In the genomic region with DNA sequence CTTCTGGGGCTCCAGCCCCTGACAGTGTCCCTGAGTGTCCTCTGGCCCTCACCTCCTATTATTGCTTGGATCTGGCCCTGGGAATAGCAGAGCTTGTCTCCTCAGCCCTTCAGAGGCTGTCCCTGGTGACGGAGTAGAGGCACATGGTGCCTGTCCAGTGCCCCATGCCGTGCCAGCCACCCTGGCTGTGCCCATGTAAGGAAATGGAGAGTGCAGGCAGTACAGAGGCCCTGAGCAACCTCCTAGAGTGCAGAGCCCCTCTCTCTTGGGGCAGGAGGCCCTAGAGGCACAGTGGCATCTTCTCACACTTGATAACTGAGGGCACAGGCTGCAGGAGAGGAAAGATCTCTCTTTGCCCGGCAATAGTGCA, we compare ENCODE assay signal across 29 mouse cellular contexts. TPM values are rescaled to one million over a fixed set of nuclear protein-coding genes. Genes with fewer than 3 reads are reported as not detected.
DNase-seq lines count a peak whose midpoint lies in the region; ATAC-seq and TF ChIP-seq lines count a peak whose summit lies in the region.
"Had no signal": no experiment of that assay in that cellular context is flagged by ENCODE, and none has a peak within 500 bp of the region (broad histone marks: within the 10 kb centered on the region; RNA-seq: fewer than 3 reads in every experiment).

No protein-coding gene starts in this region.

- ATAC-seq in hindbrain, embryonic 13.5 days (ENCODE audit: low FRiP score), result no peak
- no peak for ATAC-seq in hindbrain, embryonic 11.5 days (ENCODE audit: low FRiP score)
- ATAC-seq: CD4-positive, CD25-positive, alpha-beta regulatory T cell, adult 4 months; forebrain, embryonic 16.5 days; lung, postnatal 0 days had no signal

- no peaks in the 10 kb centered on the region for H3K9me3 ChIP-seq in hindbrain, embryonic 13.5 days
- no peaks in the 10 kb centered on the region for H3K9me3 ChIP-seq in hindbrain, embryonic 11.5 days (ENCODE audit: control insufficient read depth, low read length)
- H3K9me3 ChIP-seq: heart, embryonic 15.5 days; limb, embryonic 10.5 days; limb, embryonic 15.5 days; liver, embryonic 13.5 days; megakaryocyte, embryonic 14.5 days had no signal

- no peak for DNase-seq in hindbrain, embryonic 11.5 days (ENCODE audit: low spot score)
- no peak for DNase-seq in layer of hippocampus, adult 2 months (ENCODE audit: low spot score in 2 of 2)
- DNase-seq in layer of hippocampus, adult 9-11 months, result no peak
- peak; percentile 33 for DNase-seq in ovary, postnatal 36 days (ENCODE audit: low spot score)
- no peak for DNase-seq in ovary, postnatal 14 days (ENCODE audit: low spot score)
- DNase-seq in cerebellum, postnatal 4 days (ENCODE audit: low spot score in 2 of 2), result no peak
- DNase-seq: cerebellum, adult 11 months; cerebellum, adult 9-10 months; gastrocnemius, adult 2 months; gastrocnemius, postnatal 36 days; heart, postnatal 36 days; kidney, adult 8-10 months; liver, embryonic 13.5 days; lung, postnatal 4 days; right cerebral cortex, adult 18-20 months; right cerebral cortex, postnatal 4 days; thymus, postnatal 14 days had no signal

- H3K36me3 ChIP-seq in hindbrain, embryonic 13.5 days, result no peaks in the 10 kb centered on the region
- H3K36me3 ChIP-seq in hindbrain, embryonic 11.5 days (ENCODE audit: control insufficient read depth, insufficient read depth, low read length), result no peaks in the 10 kb centered on the region
- H3K36me3 ChIP-seq: heart, embryonic 15.5 days; limb, embryonic 10.5 days; limb, embryonic 15.5 days; liver, embryonic 13.5 days had no signal

- no peak overlapping the region for H3K9ac ChIP-seq in hindbrain, embryonic 13.5 days
- H3K9ac ChIP-seq in hindbrain, embryonic 11.5 days (ENCODE audit: low read depth, low read length), result no peak overlapping the region
- H3K9ac ChIP-seq: heart, embryonic 15.5 days; limb, embryonic 15.5 days; liver, embryonic 13.5 days had no signal

- peaks cover 77% of the 10 kb centered on the region for H3K27me3 ChIP-seq in hindbrain, embryonic 13.5 days
- H3K27me3 ChIP-seq in hindbrain, embryonic 11.5 days (ENCODE audit: control insufficient read depth, insufficient read depth, low read length), result peaks cover 45% of the 10 kb centered on the region

- no peak overlapping the region for H3K4me3 ChIP-seq in hindbrain, embryonic 13.5 days
- no peak overlapping the region for H3K4me3 ChIP-seq in hindbrain, embryonic 11.5 days (ENCODE audit: low read depth, low read length)
- peak overlapping the region; percentile 60 for H3K4me3 ChIP-seq in layer of hippocampus, adult 2 months
- H3K4me3 ChIP-seq: erythroblast, embryonic 14.5 days; gastrocnemius, adult 2 months; heart, adult 2 months; heart, embryonic 15.5 days; liver, embryonic 13.5 days; megakaryocyte, embryonic 14.5 days had no signal

- TF ChIP-seq CTCF in layer of hippocampus, adult 2 months (conservative IDR thresholded peaks at IDR 0.05), result no peak

- peak overlapping the region; percentile 83; the same call in 1 of the 2 replicates for H3K4me2 ChIP-seq in hindbrain, embryonic 13.5 days
- no peak overlapping the region for H3K4me2 ChIP-seq in hindbrain, embryonic 11.5 days (replicated peaks; ENCODE audit: low read depth, low read length)
- H3K4me2 ChIP-seq: limb, embryonic 15.5 days; liver, embryonic 13.5 days had no signal

- H3K4me1 ChIP-seq in hindbrain, embryonic 13.5 days (replicated peaks), result peaks cover 35% of the 10 kb centered on the region
- H3K4me1 ChIP-seq in hindbrain, embryonic 11.5 days (replicated peaks; ENCODE audit: control insufficient read depth, insufficient read depth, low read length), result peaks cover 12% of the 10 kb centered on the region; the same call in 1 of the 2 replicates

- WGBS in hindbrain, embryonic 13.5 days, result 75% methylated on average over 3 of the region's 3 CpGs
- 67% methylated on average over 3 of the region's 3 CpGs for WGBS in hindbrain, embryonic 11.5 days

- no peak overlapping the region for H3K27ac ChIP-seq in hindbrain, embryonic 13.5 days
- H3K27ac ChIP-seq in hindbrain, embryonic 11.5 days (ENCODE audit: low read depth, low read length), result no peak overlapping the region
- peak overlapping the region; percentile 88 for H3K27ac ChIP-seq in layer of hippocampus, adult 2 months
- H3K27ac ChIP-seq: gastrocnemius, adult 2 months; heart, adult 2 months; heart, embryonic 15.5 days; kidney, postnatal 0 days; limb, embryonic 10.5 days; limb, embryonic 15.5 days; liver, embryonic 13.5 days had no signal

RNA-seq across cellular contexts. Expression of a gene that starts 1.9 kb away (rescaled TPM):
- polyA plus RNA-seq in hindbrain, embryonic 13.5 days (2015; fragmentation: Nextera tagmentation; extraction: Ambion mirVana), result 0.53 and 1.1 TPM in 2 replicates
- 0.59 and 0.69 TPM in 2 replicates for polyA plus RNA-seq in hindbrain, embryonic 11.5 days (2014; fragmentation: Nextera tagmentation; extraction: Ambion mirVana)
- total RNA-seq in layer of hippocampus, adult 2 months (2021), result 10 to 100 TPM; 83.9 to 84.6 TPM
- total RNA-seq: common myeloid progenitor, adult 5-6 weeks had no signal
- polyA plus RNA-seq: CD4-positive, CD25-positive, alpha-beta regulatory T cell, adult 4 months; erythroblast, embryonic 14.5 days had no signal

RNA-seq across cellular contexts. Expression of a gene that starts 27.3 kb away (rescaled TPM):
- 1.1 and 3.0 TPM in 2 replicates for polyA plus RNA-seq in hindbrain, embryonic 13.5 days (2015; fragmentation: Nextera tagmentation; extraction: Ambion mirVana)
- 1.7 TPM in 2 replicates for polyA plus RNA-seq in hindbrain, embryonic 11.5 days (2014; fragmentation: Nextera tagmentation; extraction: Ambion mirVana)
- total RNA-seq in layer of hippocampus, adult 2 months (2021), result 1 to 10 TPM; 2.4 to 3.0 TPM
- total RNA-seq: common myeloid progenitor, adult 5-6 weeks had no signal
- polyA plus RNA-seq: heart, embryonic 15.5 days; kidney, postnatal 0 days; limb, embryonic 10.5 days; liver, embryonic 13.5 days had no signal
